Mouse (Mus musculus): ENCODE data around the gene Vta1.

- no peak for TF ChIP-seq CTCF (IDR thresholded peaks at IDR 0.05; ENCODE audit: borderline replicate concordance, insufficient read depth, low read length)
- no peak for TF ChIP-seq POLR2A (IDR thresholded peaks at IDR 0.05; ENCODE audit: low read depth, low read length)
These were observed 20.3 kb upstream of the Vta1 start for GRCm38 (mm10) chr10:14725671-14726070.
